Mouse (Mus musculus) hematopoietic stem cell, adult 5-6 weeks (primary cell): Measurements from ENCODE around the gene Prmt3. TPM values are rescaled to one million over a fixed set of nuclear protein-coding genes. Genes with fewer than 3 reads are reported as not detected.
A peak's percentile ranks its signal among the peaks of the same experiment; 100 is the strongest.

Source experiments
- ATAC-seq, 2 experiments: fragments of 125-278 bp in 1 of 2; replicated peaks in 1 of 2; 2 replicates each; pipeline ENCODE4 v1.8.0; 2016 to 2017; ENCODE audit warnings: inconsistent platforms in 2 of 2, mild to moderate bottlenecking in 2 of 2, moderate number of reproducible peaks in 2 of 2, low read depth in 1 of 2, moderate TSS enrichment in 1 of 2; ENCODE audit not compliant: low FRiP score in 2 of 2, poor library complexity in 2 of 2, severe bottlenecking in 2 of 2, insufficient read depth in 1 of 2, low TSS enrichment in 1 of 2
- total RNA-seq: library from RNA; stranded (forward); fragments of 172-1452, 232-1000 nt; gene quantifications from 2 replicates; pipeline ENCODE4 v1.2.3, GENCODE M21; 2017

The Prmt3 gene
- 82.0 and 83.4 TPM in 2 replicates for total RNA-seq

- ATAC-seq = peak; percentile 89 to 95
Measured at GRCm38 (mm10) chr7:49778114-49778901, at the start of gene Prmt3. Prmt3 (plus strand) TSS chr7:49778346.

GRCm38 (mm10) chr7:49734342-49734741 is 43.8 kb upstream of the Prmt3 start:
- no peak for ATAC-seq

GRCm38 (mm10) chr7:49739448-49739847 is 38.7 kb upstream of the Prmt3 start:
- ATAC-seq = no peak

- peak; percentile 74 to 87; a peak in 3 of 4 replicates for ATAC-seq
Measured at GRCm38 (mm10) chr7:49741474-49741873, 36.7 kb upstream of the Prmt3 start.

- no peak for ATAC-seq
Measured at GRCm38 (mm10) chr7:49741923-49742322, 36.2 kb upstream of the Prmt3 start.

GRCm38 (mm10) chr7:49751148-49751547 is 27.0 kb upstream of the Prmt3 start:
- peak; percentile 65 to 70; a peak in 3 of 4 replicates for ATAC-seq

GRCm38 (mm10) chr7:49752730-49753506 is 25.2 kb upstream of the Prmt3 start:
- ATAC-seq = peak; percentile 26 to 44; a peak in 2 of 4 replicates

GRCm38 (mm10) chr7:49754767-49755166 is 23.4 kb upstream of the Prmt3 start:
- ATAC-seq = peak; percentile 46 to 66; a peak in 3 of 4 replicates

GRCm38 (mm10) chr7:49758934-49759571 is 19.1 kb upstream of the Prmt3 start, which contains the start of gene Htatip2:
Htatip2 (plus strand) TSS chr7:49759115.
- peak; percentile 67 to 70 for ATAC-seq

- peak in 1 of 2 experiments; percentile 34; a peak in 1 of 4 replicates for ATAC-seq
Measured at GRCm38 (mm10) chr7:49762605-49763004, 15.5 kb upstream of the Prmt3 start.

GRCm38 (mm10) chr7:49764011-49764716 is 14.0 kb upstream of the Prmt3 start:
- peak; percentile 77 to 90 for ATAC-seq

- no peak for ATAC-seq
Measured at GRCm38 (mm10) chr7:49766166-49766565, 12.0 kb upstream of the Prmt3 start.

GRCm38 (mm10) chr7:49768509-49768908 is 9.6 kb upstream of the Prmt3 start:
- ATAC-seq = no peak

GRCm38 (mm10) chr7:49774396-49774795 is 3.8 kb upstream of the Prmt3 start:
- ATAC-seq = no peak

GRCm38 (mm10) chr7:49777585-49777984 is 561 bp upstream of the Prmt3 start:
- ATAC-seq = no peak

- peak; percentile 50 to 61 for ATAC-seq
Measured at GRCm38 (mm10) chr7:49778904-49779615, 914 bp downstream of the Prmt3 start.

- no peak for ATAC-seq
Measured at GRCm38 (mm10) chr7:49783017-49783416, 4.9 kb downstream of the Prmt3 start.
